Mouse (Mus musculus): Measurements from ENCODE around the gene Olfr1082.
"Not testable (repeated sequence)": the region's sequence is repeated elsewhere in the genome, so short reads cannot be mapped to it uniquely, and the experiment has no call there.

Gene Olfr1082

DNA sequence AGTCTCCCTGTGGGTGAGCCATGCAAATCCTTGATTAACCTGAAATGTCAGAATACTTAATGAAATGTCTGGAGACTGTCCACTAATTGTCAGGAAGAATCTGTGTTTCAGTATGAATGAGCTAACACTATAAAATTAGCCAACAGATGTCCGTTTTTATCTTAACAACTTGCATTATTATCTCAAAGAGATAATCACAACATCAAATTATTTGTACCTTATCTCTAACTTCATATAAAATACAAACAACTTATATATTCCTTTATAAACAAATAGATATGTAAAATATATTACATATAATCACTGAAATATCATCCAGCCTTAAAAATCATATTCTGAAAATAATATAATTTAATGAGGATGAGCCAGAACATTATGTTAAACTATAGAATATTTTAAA, at the start of gene Olfr1082:
Olfr1082 (minus strand) TSS at position 101 of the 400 bp plus-strand sequence.
- not testable (repeated sequence) for DNase-seq (ENCODE audit: low read depth, low spot score)

DNA sequence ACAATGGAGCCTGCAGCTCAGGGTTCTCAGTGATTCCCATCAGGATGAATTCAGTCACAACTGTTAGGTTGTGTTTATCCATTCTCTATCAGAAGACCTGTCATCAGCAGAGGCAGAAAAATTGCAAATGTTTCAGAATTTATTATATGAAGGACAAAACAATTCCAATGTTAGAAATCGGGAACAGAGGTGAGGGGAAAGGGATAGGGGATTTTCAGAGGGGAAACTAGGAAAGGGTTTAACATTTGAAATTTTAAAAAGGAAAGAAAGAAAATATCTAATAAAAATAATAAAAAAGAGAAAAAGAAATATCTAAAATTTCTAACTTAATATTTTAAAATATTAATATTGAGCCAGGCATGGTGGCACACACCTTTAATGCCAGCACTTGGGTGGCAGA, 40.9 kb upstream of the Olfr1082 start, which contains the start of gene Olfr1084:
Olfr1084 (minus strand) TSS at position 101 of the 400 bp plus-strand sequence.
- not testable (repeated sequence) for DNase-seq (ENCODE audit: low read depth, low spot score)

DNA sequence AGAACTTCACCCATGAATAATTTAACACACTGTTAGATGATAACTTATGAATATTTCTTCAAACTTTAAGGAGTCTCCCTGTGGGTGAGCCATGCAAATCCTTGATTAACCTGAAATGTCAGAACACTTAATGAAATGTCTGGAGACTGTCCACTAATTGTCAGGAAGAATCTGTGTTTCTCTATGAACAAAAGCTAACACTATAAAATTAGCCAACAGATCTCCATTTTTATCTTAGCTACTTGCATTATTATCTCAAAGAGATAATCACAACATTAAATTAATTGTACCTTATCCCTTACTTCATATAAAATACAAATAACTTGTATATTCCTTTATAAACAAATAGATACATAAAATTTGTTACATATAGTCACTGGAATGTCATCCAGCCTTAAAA, 40.6 kb downstream of the Olfr1082 start, which contains the start of gene Olfr1080:
Olfr1080 (minus strand) TSS at position 101 of the 400 bp plus-strand sequence.
- not testable (repeated sequence) for DNase-seq (ENCODE audit: low read depth, low spot score)

Measured in forelimb bud, embryonic 11.5 days (tissue).